Mouse (Mus musculus): ENCODE measurements around the gene Sf3b3. TPM values are rescaled to one million over a fixed set of nuclear protein-coding genes. Genes with fewer than 3 reads are reported as not detected.
"Not testable (repeated sequence)": the region's sequence is repeated elsewhere in the genome, so short reads cannot be mapped to it uniquely, and the experiment has no call there.

Gene Sf3b3
- polyA plus RNA-seq, 1 experiment from 2014 or later: 247 TPM

GRCm38 (mm10) chr8:110792574-110793200, 53.9 kb downstream of the Sf3b3 start:
- Histone ChIP-seq H3K36me3 (replicated peaks) (no peaks in the 10 kb centered on the region), H3K4me1 (no peaks in the 10 kb centered on the region; the same call in 1 of the 2 replicates), H3K27me3 (ENCODE audit: poor library complexity, severe bottlenecking) (no peaks in the 10 kb centered on the region), H3K27ac (no peak overlapping the region), H3K9me3 (peaks cover 13% of the 10 kb centered on the region; the same call in 1 of the 2 replicates), H3K4me3 (no peak overlapping the region)
- WGBS: 87% methylated on average over 11 of the region's 11 CpGs
- DNase-seq (ENCODE audit: extremely low spot score, low spot score): no peak

GRCm38 (mm10) chr8:110791164-110791563, 55.4 kb downstream of the Sf3b3 start:
- H3K36me3 ChIP-seq (replicated peaks): no peaks in the 10 kb centered on the region
- H3K4me1 ChIP-seq: no peaks in the 10 kb centered on the region; the same call in 1 of the 2 replicates
- no peak overlapping the region for H3K27ac ChIP-seq
- DNase-seq (ENCODE audit: extremely low spot score, low spot score): no peak
- H3K4me3 ChIP-seq: no peak overlapping the region
- peaks cover 12% of the 10 kb centered on the region; the same call in 1 of the 2 replicates for H3K9me3 ChIP-seq
- WGBS: 86% methylated on average over 10 of the region's 10 CpGs
- no peaks in the 10 kb centered on the region for H3K27me3 ChIP-seq (ENCODE audit: poor library complexity, severe bottlenecking)

GRCm38 (mm10) chr8:110790270-110790669, 56.3 kb downstream of the Sf3b3 start:
- WGBS: 83% methylated on average over 6 of the region's 6 CpGs
- Histone ChIP-seq H3K4me1 (no peaks in the 10 kb centered on the region; the same call in 1 of the 2 replicates), H3K4me3 (no peak overlapping the region), H3K27me3 (ENCODE audit: poor library complexity, severe bottlenecking) (no peaks in the 10 kb centered on the region), H3K27ac (no peak overlapping the region), H3K9me3 (peaks cover 4% of the 10 kb centered on the region; the same call in 1 of the 2 replicates), H3K36me3 (replicated peaks) (no peaks in the 10 kb centered on the region)
- DNase-seq (ENCODE audit: extremely low spot score, low spot score): no peak

- Histone ChIP-seq H3K9me3 (no peaks in the 10 kb centered on the region), H3K36me3 (replicated peaks) (no peaks in the 10 kb centered on the region), H3K27me3 (ENCODE audit: poor library complexity, severe bottlenecking) (no peaks in the 10 kb centered on the region), H3K27ac (no peak overlapping the region), H3K4me1 (no peaks in the 10 kb centered on the region; the same call in 1 of the 2 replicates), H3K4me3 (no peak overlapping the region)
- no peak for DNase-seq (ENCODE audit: extremely low spot score, low spot score)
- 69% methylated on average over 12 of the region's 12 CpGs for WGBS
These were observed 57.0 kb downstream of the Sf3b3 start for GRCm38 (mm10) chr8:110789571-110789970.

GRCm38 (mm10) chr8:110788981-110789380, 57.6 kb downstream of the Sf3b3 start:
- Histone ChIP-seq H3K27me3 (ENCODE audit: poor library complexity, severe bottlenecking) (no peaks in the 10 kb centered on the region), H3K27ac (no peak overlapping the region), H3K4me1 (no peaks in the 10 kb centered on the region; the same call in 1 of the 2 replicates), H3K4me3 (no peak overlapping the region), H3K36me3 (replicated peaks) (no peaks in the 10 kb centered on the region), H3K9me3 (no peaks in the 10 kb centered on the region)
- WGBS: 69% methylated on average over 12 of the region's 12 CpGs
- DNase-seq (ENCODE audit: extremely low spot score, low spot score): no peak

- H3K27me3 ChIP-seq (ENCODE audit: poor library complexity, severe bottlenecking): no peaks in the 10 kb centered on the region
- WGBS: 92% methylated on average over 9 of the region's 9 CpGs
- no peak overlapping the region for H3K27ac ChIP-seq
- no peaks in the 10 kb centered on the region for H3K36me3 ChIP-seq (replicated peaks)
- H3K9me3 ChIP-seq: no peaks in the 10 kb centered on the region
- H3K4me3 ChIP-seq: no peak overlapping the region
- no peaks in the 10 kb centered on the region for H3K4me1 ChIP-seq
- no peak for DNase-seq (ENCODE audit: extremely low spot score, low spot score)
These were observed 59.1 kb downstream of the Sf3b3 start for GRCm38 (mm10) chr8:110787411-110787954.

- WGBS: 88% methylated on average over 8 of the region's 8 CpGs
- Histone ChIP-seq H3K4me1 (no peaks in the 10 kb centered on the region), H3K27me3 (ENCODE audit: poor library complexity, severe bottlenecking) (no peaks in the 10 kb centered on the region), H3K4me3 (no peak overlapping the region), H3K27ac (no peak overlapping the region), H3K9me3 (no peaks in the 10 kb centered on the region), H3K36me3 (replicated peaks) (no peaks in the 10 kb centered on the region)
- no peak for DNase-seq (ENCODE audit: extremely low spot score, low spot score)
These were observed 59.7 kb downstream of the Sf3b3 start for GRCm38 (mm10) chr8:110786934-110787333.

GRCm38 (mm10) chr8:110786501-110786900, 60.1 kb downstream of the Sf3b3 start:
- not testable (repeated sequence) for H3K9me3 ChIP-seq; H3K4me3 ChIP-seq; DNase-seq (ENCODE audit: extremely low spot score, low spot score); H3K4me1 ChIP-seq; H3K27me3 ChIP-seq (ENCODE audit: poor library complexity, severe bottlenecking); H3K27ac ChIP-seq; H3K36me3 ChIP-seq (replicated peaks)
- WGBS: 80% methylated on average over 7 of the region's 7 CpGs

GRCm38 (mm10) chr8:110785366-110785765, 61.2 kb downstream of the Sf3b3 start:
- no peaks in the 10 kb centered on the region for H3K27me3 ChIP-seq (ENCODE audit: poor library complexity, severe bottlenecking)
- H3K4me3 ChIP-seq: no peak overlapping the region
- H3K27ac ChIP-seq: no peak overlapping the region
- DNase-seq (ENCODE audit: extremely low spot score, low spot score): no peak
- H3K36me3 ChIP-seq (replicated peaks): no peaks in the 10 kb centered on the region
- whole genome bisulfite sequencing: 61% methylated on average over 2 of the region's 2 CpGs
- H3K4me1 ChIP-seq: no peaks in the 10 kb centered on the region
- H3K9me3 ChIP-seq: no peaks in the 10 kb centered on the region

GRCm38 (mm10) chr8:110779924-110780718, 66.5 kb downstream of the Sf3b3 start:
- DNase-seq (ENCODE audit: extremely low spot score, low spot score): no peak
- Histone ChIP-seq H3K36me3 (replicated peaks) (no peaks in the 10 kb centered on the region), H3K4me1 (no peaks in the 10 kb centered on the region), H3K9me3 (no peaks in the 10 kb centered on the region; the same call in 1 of the 2 replicates), H3K27me3 (ENCODE audit: poor library complexity, severe bottlenecking) (no peaks in the 10 kb centered on the region), H3K27ac (no peak overlapping the region), H3K4me3 (no peak overlapping the region)
- WGBS: 89% methylated on average over 13 of the region's 13 CpGs

GRCm38 (mm10) chr8:110776335-110776734, 70.3 kb downstream of the Sf3b3 start:
- no peak overlapping the region for H3K27ac ChIP-seq
- no peaks in the 10 kb centered on the region for H3K36me3 ChIP-seq (replicated peaks)
- WGBS: 94% methylated on average over 3 of the region's 3 CpGs
- no peak for DNase-seq (ENCODE audit: extremely low spot score, low spot score)
- no peaks in the 10 kb centered on the region for H3K27me3 ChIP-seq (ENCODE audit: poor library complexity, severe bottlenecking)
- H3K4me3 ChIP-seq: no peak overlapping the region
- no peaks in the 10 kb centered on the region for H3K4me1 ChIP-seq
- H3K9me3 ChIP-seq: no peaks in the 10 kb centered on the region; the same call in 1 of the 2 replicates

GRCm38 (mm10) chr8:110775721-110776120, 70.9 kb downstream of the Sf3b3 start:
- Histone ChIP-seq H3K4me1 (no peaks in the 10 kb centered on the region), H3K36me3 (replicated peaks) (no peaks in the 10 kb centered on the region), H3K9me3 (no peaks in the 10 kb centered on the region; the same call in 1 of the 2 replicates), H3K27ac (no peak overlapping the region), H3K27me3 (ENCODE audit: poor library complexity, severe bottlenecking) (no peaks in the 10 kb centered on the region), H3K4me3 (no peak overlapping the region)
- WGBS: 85% methylated on average over 3 of the region's 3 CpGs
- no peak for DNase-seq (ENCODE audit: extremely low spot score, low spot score)

GRCm38 (mm10) chr8:110775316-110775715, 71.3 kb downstream of the Sf3b3 start:
- H3K36me3 ChIP-seq (replicated peaks): no peaks in the 10 kb centered on the region
- no peaks in the 10 kb centered on the region; the same call in 1 of the 2 replicates for H3K9me3 ChIP-seq
- no peak for DNase-seq (ENCODE audit: extremely low spot score, low spot score)
- H3K4me1 ChIP-seq: no peaks in the 10 kb centered on the region
- no peaks in the 10 kb centered on the region for H3K27me3 ChIP-seq (ENCODE audit: poor library complexity, severe bottlenecking)
- H3K27ac ChIP-seq: no peak overlapping the region
- WGBS: 75% methylated on average over 8 of the region's 8 CpGs
- H3K4me3 ChIP-seq: no peak overlapping the region
